Mouse (Mus musculus): Measurements from ENCODE around the gene Gnl1. TPM values are rescaled to one million over a fixed set of nuclear protein-coding genes. Genes with fewer than 3 reads are reported as not detected.

Gene Gnl1
- polyA plus RNA-seq, 1 experiment from 2014 or later, result 27.9 TPM

GRCm38 (mm10) chr17:36018979-36019378 is 39.3 kb downstream of the Gnl1 start:
- Histone ChIP-seq H3K9ac (ENCODE audit: low read length) (no peak overlapping the region), H3K4me3 (ENCODE audit: low read depth, low read length) (no peak overlapping the region), H3K4me1 (ENCODE audit: control insufficient read depth, insufficient read depth, low read length) (no peaks in the 10 kb centered on the region), H3K27ac (ENCODE audit: low read depth, low read length) (no peak overlapping the region), H3K27me3 (replicated peaks; ENCODE audit: control insufficient read depth, insufficient read depth, low read length) (no peaks in the 10 kb centered on the region), H3K36me3 (ENCODE audit: control insufficient read depth, insufficient read depth, low read length) (peaks cover 12% of the 10 kb centered on the region), H3K4me2 (ENCODE audit: low read length) (no peak overlapping the region), H3K9me3 (replicated peaks; ENCODE audit: control insufficient read depth, low read length) (no peaks in the 10 kb centered on the region)
- DNase-seq (ENCODE audit: low spot score) (no peak), ATAC-seq (no peak)
- WGBS, result 79% methylated on average over 2 of the region's 2 CpGs

GRCm38 (mm10) chr17:36019519-36019918 is 39.9 kb downstream of the Gnl1 start:
- no peak overlapping the region for H3K27ac ChIP-seq (ENCODE audit: low read depth, low read length)
- H3K4me1 ChIP-seq (ENCODE audit: control insufficient read depth, insufficient read depth, low read length), result no peaks in the 10 kb centered on the region
- H3K4me3 ChIP-seq (ENCODE audit: low read depth, low read length), result no peak overlapping the region
- H3K27me3 ChIP-seq (replicated peaks; ENCODE audit: control insufficient read depth, insufficient read depth, low read length), result no peaks in the 10 kb centered on the region
- WGBS, result 76% methylated on average over 3 of the region's 3 CpGs
- no peaks in the 10 kb centered on the region for H3K9me3 ChIP-seq (replicated peaks; ENCODE audit: control insufficient read depth, low read length)
- H3K36me3 ChIP-seq (ENCODE audit: control insufficient read depth, insufficient read depth, low read length), result peaks cover 8% of the 10 kb centered on the region
- ATAC-seq (no peak), DNase-seq (ENCODE audit: low spot score) (no peak)
- H3K4me2 ChIP-seq (ENCODE audit: low read length), result no peak overlapping the region
- no peak overlapping the region for H3K9ac ChIP-seq (ENCODE audit: low read length)

- ATAC-seq (no peak), DNase-seq (ENCODE audit: low spot score) (peak; percentile 13)
- Histone ChIP-seq H3K4me2 (ENCODE audit: low read length) (no peak within 1 kb of the TSS), H3K27ac (ENCODE audit: low read depth, low read length) (no peak within 1 kb of the TSS), H3K27me3 (replicated peaks; ENCODE audit: control insufficient read depth, insufficient read depth, low read length) (no peaks in the 10 kb centered on the region), H3K4me3 (ENCODE audit: low read depth, low read length) (no peak within 1 kb of the TSS), H3K9me3 (replicated peaks; ENCODE audit: control insufficient read depth, low read length) (no peaks in the 10 kb centered on the region), H3K36me3 (ENCODE audit: control insufficient read depth, insufficient read depth, low read length) (no peaks in the 10 kb centered on the region; the same call in 1 of the 2 replicates), H3K4me1 (ENCODE audit: control insufficient read depth, insufficient read depth, low read length) (no peaks in the 10 kb centered on the region), H3K9ac (ENCODE audit: low read length) (no peak within 1 kb of the TSS)
- WGBS, result 39% methylated on average over 15 of the region's 15 CpGs
Observed at GRCm38 (mm10) chr17:36020191-36021073, 40.8 kb downstream of the Gnl1 start, which contains the start of gene H2-T24. TSS of gene H2-T24 (minus strand) at chr17:36020560.

GRCm38 (mm10) chr17:36021309-36021708 is 41.7 kb downstream of the Gnl1 start:
- Histone ChIP-seq H3K27me3 (replicated peaks; ENCODE audit: control insufficient read depth, insufficient read depth, low read length) (no peaks in the 10 kb centered on the region), H3K27ac (ENCODE audit: low read depth, low read length) (no peak overlapping the region), H3K9ac (ENCODE audit: low read length) (no peak overlapping the region), H3K4me2 (ENCODE audit: low read length) (no peak overlapping the region), H3K4me3 (ENCODE audit: low read depth, low read length) (no peak overlapping the region), H3K36me3 (ENCODE audit: control insufficient read depth, insufficient read depth, low read length) (no peaks in the 10 kb centered on the region), H3K4me1 (ENCODE audit: control insufficient read depth, insufficient read depth, low read length) (no peaks in the 10 kb centered on the region), H3K9me3 (replicated peaks; ENCODE audit: control insufficient read depth, low read length) (no peaks in the 10 kb centered on the region)
- ATAC-seq, result no peak
- 93% methylated on average over 1 of the region's 1 CpGs for WGBS
- no peak for DNase-seq (ENCODE audit: low spot score)

- ATAC-seq (no peak), DNase-seq (ENCODE audit: low spot score) (no peak)
- H3K27me3 ChIP-seq (replicated peaks; ENCODE audit: control insufficient read depth, insufficient read depth, low read length), result no peaks in the 10 kb centered on the region
- H3K9me3 ChIP-seq (replicated peaks; ENCODE audit: control insufficient read depth, low read length), result no peaks in the 10 kb centered on the region
- H3K36me3 ChIP-seq (ENCODE audit: control insufficient read depth, insufficient read depth, low read length), result no peaks in the 10 kb centered on the region
- WGBS, result 94% methylated on average over 9 of the region's 9 CpGs
- no peak overlapping the region for H3K9ac ChIP-seq (ENCODE audit: low read length)
- no peak overlapping the region for H3K4me3 ChIP-seq (ENCODE audit: low read depth, low read length)
- H3K27ac ChIP-seq (ENCODE audit: low read depth, low read length), result no peak overlapping the region
- no peak overlapping the region for H3K4me2 ChIP-seq (ENCODE audit: low read length)
- H3K4me1 ChIP-seq (ENCODE audit: control insufficient read depth, insufficient read depth, low read length), result no peaks in the 10 kb centered on the region
Observed at GRCm38 (mm10) chr17:36022098-36022497, 42.4 kb downstream of the Gnl1 start.

- no peaks in the 10 kb centered on the region for H3K4me1 ChIP-seq (ENCODE audit: control insufficient read depth, insufficient read depth, low read length)
- no peak overlapping the region for H3K27ac ChIP-seq (ENCODE audit: low read depth, low read length)
- H3K9me3 ChIP-seq (replicated peaks; ENCODE audit: control insufficient read depth, low read length), result no peaks in the 10 kb centered on the region
- H3K36me3 ChIP-seq (ENCODE audit: control insufficient read depth, insufficient read depth, low read length), result no peaks in the 10 kb centered on the region
- no peaks in the 10 kb centered on the region for H3K27me3 ChIP-seq (replicated peaks; ENCODE audit: control insufficient read depth, insufficient read depth, low read length)
- no peak overlapping the region for H3K4me2 ChIP-seq (ENCODE audit: low read length)
- no peak overlapping the region for H3K4me3 ChIP-seq (ENCODE audit: low read depth, low read length)
- WGBS, result 92% methylated on average over 6 of the region's 6 CpGs
- no peak for ATAC-seq
- no peak for DNase-seq (ENCODE audit: low spot score)
- no peak overlapping the region for H3K9ac ChIP-seq (ENCODE audit: low read length)
Observed at GRCm38 (mm10) chr17:36022922-36023321, 43.3 kb downstream of the Gnl1 start.

- Histone ChIP-seq H3K4me2 (ENCODE audit: low read length) (no peak overlapping the region), H3K9me3 (replicated peaks; ENCODE audit: control insufficient read depth, low read length) (no peaks in the 10 kb centered on the region), H3K27ac (ENCODE audit: low read depth, low read length) (no peak overlapping the region), H3K4me1 (ENCODE audit: control insufficient read depth, insufficient read depth, low read length) (no peaks in the 10 kb centered on the region), H3K36me3 (ENCODE audit: control insufficient read depth, insufficient read depth, low read length) (no peaks in the 10 kb centered on the region), H3K27me3 (replicated peaks; ENCODE audit: control insufficient read depth, insufficient read depth, low read length) (no peaks in the 10 kb centered on the region), H3K9ac (ENCODE audit: low read length) (no peak overlapping the region), H3K4me3 (ENCODE audit: low read depth, low read length) (no peak overlapping the region)
- 60% methylated on average over 9 of the region's 9 CpGs for WGBS
- DNase-seq (ENCODE audit: low spot score), result no peak
- ATAC-seq, result no peak
Observed at GRCm38 (mm10) chr17:36023710-36024654, 44.3 kb downstream of the Gnl1 start.

GRCm38 (mm10) chr17:36025197-36025596 is 45.5 kb downstream of the Gnl1 start:
- Histone ChIP-seq H3K9ac (ENCODE audit: low read length) (no peak overlapping the region), H3K4me3 (ENCODE audit: low read depth, low read length) (no peak overlapping the region), H3K27me3 (replicated peaks; ENCODE audit: control insufficient read depth, insufficient read depth, low read length) (no peaks in the 10 kb centered on the region), H3K36me3 (ENCODE audit: control insufficient read depth, insufficient read depth, low read length) (no peaks in the 10 kb centered on the region), H3K9me3 (replicated peaks; ENCODE audit: control insufficient read depth, low read length) (no peaks in the 10 kb centered on the region), H3K4me2 (ENCODE audit: low read length) (no peak overlapping the region), H3K27ac (ENCODE audit: low read depth, low read length) (no peak overlapping the region), H3K4me1 (ENCODE audit: control insufficient read depth, insufficient read depth, low read length) (no peaks in the 10 kb centered on the region)
- ATAC-seq, result no peak
- no peak for DNase-seq (ENCODE audit: low spot score)
- whole genome bisulfite sequencing, result 60% methylated on average over 5 of the region's 5 CpGs

Measured in forebrain, embryonic 14.5 days (tissue).